Mouse (Mus musculus) heart, adult 2 months (tissue): ENCODE results near the gene Tcf7l1.

Experiments used
- CTCF ChIP-seq: fragments of 200-600 bp; IDR thresholded peaks from 2 replicates; pipeline ENCODE4 v1.8.1; 2022; ENCODE audit warnings: antibody characterized with exemption, mild to moderate bottlenecking, moderate library complexity
- EP300 ChIP-seq: fragments of 200-500 bp; IDR thresholded peaks from 2 replicates; pipeline ENCODE4 v1.6.1; 2011; ENCODE audit warnings: low read depth, low read length, control low read depth; ENCODE audit not compliant: insufficient read depth

GRCm38 (mm10) chr6:72588307-72588706 is 200.7 kb downstream of the Tcf7l1 start:
- TF ChIP-seq CTCF (no peak), EP300 (no peak)
